Mouse (Mus musculus): Measurements from ENCODE around the gene Eed. TPM values are rescaled to one million over a fixed set of nuclear protein-coding genes. Genes with fewer than 3 reads are reported as not detected.

The Eed gene
- total and polyA plus RNA-seq, 3 experiments, result 108 to 267 (median 143) TPM

- dilution Hi-C loops (cut with MboI; ENCODE audit: extremely low pct_ligation_motif_present, extremely low pct_unique_long_range_greater_than_20kb, low sequenced_read_pairs), result no loop called here
- Histone ChIP-seq H3K9me3 (replicated peaks; ENCODE audit: low read length) (no peaks in the 10 kb centered on the region), H3K79me2 (replicated peaks; ENCODE audit: control insufficient read depth, extremely low read depth, insufficient read depth, poor library complexity, severe bottlenecking) (peaks cover 21% of the 10 kb centered on the region; the same call in 1 of the 2 replicates), H3K4me2 (ENCODE audit: insufficient read depth, low read depth, poor library complexity, severe bottlenecking) (no peak overlapping the region), H3K27ac (ENCODE audit: insufficient read depth, low read depth) (no peak overlapping the region), H3K9ac (ENCODE audit: insufficient read depth, low read depth) (no peak overlapping the region), H3K4me3 (replicated peaks in 1 of 3; ENCODE audit: low read depth in 2 of 3, low read length in 2 of 3, poor library complexity in 1 of 3) (no peak overlapping the region), H3K4me1 (ENCODE audit: control insufficient read depth in 1 of 2, insufficient read depth in 2 of 2) (peaks cover 0 to 22% of the 10 kb centered on the region in 2 experiments; a peak in 2 of 4 replicates), H3K36me3 (replicated peaks in 1 of 2; ENCODE audit: control insufficient read depth in 1 of 2, insufficient read depth in 1 of 2, low read length in 1 of 2) (peaks cover 60 to 88% of the 10 kb centered on the region in 2 experiments), H3K27me3 (replicated peaks) (no peaks in the 10 kb centered on the region)
- TF ChIP-seq POLR2A (IDR thresholded peaks at IDR 0.05; ENCODE audit: low read depth, low read length) (no peak), RAD21 (IDR thresholded peaks at IDR 0.05; ENCODE audit: low read depth, low read length) (no peak), ETS1 (conservative IDR thresholded peaks at IDR 0.05; ENCODE audit: low read depth, low read length) (no peak), UBTF (IDR thresholded peaks at IDR 0.05; ENCODE audit: low read depth, low read length) (no peak), ELF1 (IDR thresholded peaks at IDR 0.05; ENCODE audit: low read depth, low read length) (no peak), NELFE (IDR thresholded peaks at IDR 0.05; ENCODE audit: low read depth, low read length) (no peak), EP300 (IDR thresholded peaks at IDR 0.05; ENCODE audit: low read length) (no peak), MYC (IDR thresholded peaks at IDR 0.05; ENCODE audit: low read depth, low read length) (no peak), ZNF384 (IDR thresholded peaks at IDR 0.05; ENCODE audit: low read depth, low read length) (no peak), POLR2AphosphoS2 (IDR thresholded peaks at IDR 0.05; ENCODE audit: low read depth, low read length) (no peak), IRF4 (IDR thresholded peaks at IDR 0.05; ENCODE audit: low read depth, low read length) (no peak), CHD1 (IDR thresholded peaks at IDR 0.05; ENCODE audit: low read depth, low read length) (no peak), USF1 (IDR thresholded peaks at IDR 0.05; ENCODE audit: low read depth, low read length) (no peak), MAX (IDR thresholded peaks at IDR 0.05; ENCODE audit: low read length) (no peak)
- DNase-seq (ENCODE audit: extremely low read depth), result no peak
- in situ Hi-C loops (cut with MboI; ENCODE audit: low pct_ligation_motif_present, low pct_unique_long_range_greater_than_20kb, low sequenced_read_pairs), result no loop called here
Observed at GRCm38 (mm10) chr7:89963135-89963534, 17.6 kb downstream of the Eed start.

- no peak overlapping the region for H3K4me2 ChIP-seq (ENCODE audit: insufficient read depth, low read depth, poor library complexity, severe bottlenecking)
- no peak overlapping the region for H3K9ac ChIP-seq (ENCODE audit: insufficient read depth, low read depth)
- no peaks in the 10 kb centered on the region for H3K27me3 ChIP-seq (replicated peaks)
- dilution Hi-C loops (cut with MboI; ENCODE audit: extremely low pct_ligation_motif_present, extremely low pct_unique_long_range_greater_than_20kb, low sequenced_read_pairs) (no loop called here), in situ Hi-C loops (cut with MboI; ENCODE audit: low pct_ligation_motif_present, low pct_unique_long_range_greater_than_20kb, low sequenced_read_pairs) (no loop called here)
- H3K27ac ChIP-seq (ENCODE audit: insufficient read depth, low read depth), result no peak overlapping the region
- peaks cover 3 to 30% of the 10 kb centered on the region in 2 experiments; a peak in 3 of 4 replicates for H3K4me1 ChIP-seq (ENCODE audit: control insufficient read depth in 1 of 2, insufficient read depth in 2 of 2)
- H3K36me3 ChIP-seq (replicated peaks in 1 of 2; ENCODE audit: control insufficient read depth in 1 of 2, insufficient read depth in 1 of 2, low read length in 1 of 2), result peaks cover 55 to 80% of the 10 kb centered on the region in 2 experiments
- H3K9me3 ChIP-seq (replicated peaks; ENCODE audit: low read length), result no peaks in the 10 kb centered on the region
- H3K4me3 ChIP-seq (replicated peaks in 1 of 3; ENCODE audit: low read depth in 2 of 3, low read length in 2 of 3, poor library complexity in 1 of 3), result no peak overlapping the region
- H3K79me2 ChIP-seq (replicated peaks; ENCODE audit: control insufficient read depth, extremely low read depth, insufficient read depth, poor library complexity, severe bottlenecking), result peaks cover 25% of the 10 kb centered on the region
- TF ChIP-seq JUN (IDR thresholded peaks at IDR 0.05; ENCODE audit: insufficient read depth, low read depth, low read length) (no peak), E2F4 (IDR thresholded peaks at IDR 0.05; ENCODE audit: insufficient replicate concordance, low read depth, low read length) (no peak), MAZ (IDR thresholded peaks at IDR 0.05; ENCODE audit: low read depth, low read length) (no peak), MEF2A (IDR thresholded peaks at IDR 0.05; ENCODE audit: borderline replicate concordance, low read depth, low read length) (no peak)
- no peak for DNase-seq (ENCODE audit: extremely low read depth)
Observed at GRCm38 (mm10) chr7:89957300-89957699, 23.5 kb downstream of the Eed start.

All from CH12.LX (cell line).